Mouse (Mus musculus) midbrain, postnatal 0 days (tissue): ENCODE measurements around the gene St6gal1. TPM values are rescaled to one million over a fixed set of nuclear protein-coding genes. Genes with fewer than 3 reads are reported as not detected.

Source experiments
- ATAC-seq: fragments of 200-750 bp; cut with Nextera tagmentation; 2 replicates; pipeline ENCODE4 v1.8.0; 2017; ENCODE audit warnings: moderate number of reproducible peaks, mild to moderate bottlenecking, moderate TSS enrichment, moderate library complexity; ENCODE audit not compliant: low FRiP score
- DNase-seq: peaks from one replicate; pipeline ENCODE4 v3.0.0-alpha.2; 2015; ENCODE audit warnings: low spot score
- H3K27ac ChIP-seq: fragments of 300-500 bp; sonication (generic); 2 replicates; pipeline ENCODE4 v1.5.1; 2014; ENCODE audit warnings: low read depth, mild to moderate bottlenecking, low read length, mixed read lengths
- H3K27me3 ChIP-seq: fragments of 300-500 bp; sonication (generic); 2 replicates; pipeline ENCODE4 v1.6.1; 2014; ENCODE audit warnings: low read length, control low read depth, mixed read lengths; ENCODE audit not compliant: insufficient read depth
- H3K36me3 ChIP-seq: fragments of 300-500 bp; sonication (generic); 2 replicates; pipeline ENCODE4 v1.6.1; 2014; ENCODE audit warnings: low read length, control low read depth, mixed read lengths; ENCODE audit not compliant: insufficient read depth
- H3K4me1 ChIP-seq: fragments of 300-500 bp; sonication (generic); 2 replicates; pipeline ENCODE4 v1.6.1; 2014; ENCODE audit warnings: mild to moderate bottlenecking, control low read depth, antibody characterized with exemption, low read length, mixed read lengths; ENCODE audit not compliant: insufficient read depth
- H3K4me2 ChIP-seq: fragments of 300-500 bp; sonication (generic); 2 replicates; pipeline ENCODE4 v1.6.1; 2014; ENCODE audit warnings: low read depth, mild to moderate bottlenecking, low read length, mixed read lengths; ENCODE audit not compliant: poor library complexity, severe bottlenecking
- H3K4me3 ChIP-seq: fragments of 300-500 bp; sonication (generic); 2 replicates; pipeline ENCODE4 v1.5.1; 2014; ENCODE audit warnings: low read depth, mild to moderate bottlenecking, low read length, moderate library complexity
- H3K9ac ChIP-seq: fragments of 300-500 bp; sonication (generic); replicated peaks from 2 replicates; pipeline ENCODE4 v1.6.1; 2014; ENCODE audit warnings: mild to moderate bottlenecking, low read length, moderate library complexity, mixed read lengths; ENCODE audit not compliant: poor library complexity, severe bottlenecking
- H3K9me3 ChIP-seq: fragments of 300-500 bp; sonication (generic); 2 replicates; pipeline ENCODE4 v1.6.1; 2016; ENCODE audit warnings: low read length, control low read depth
- CTCF ChIP-seq: IDR thresholded peaks from 2 replicates; pipeline ENCODE4 v1.5.1; 2016; ENCODE audit warnings: antibody characterized with exemption, mild to moderate bottlenecking
- WGBS: fragments of 180-500 bp; shearing (Covaris S2); extraction: QIAGEN DNeasy Blood & Tissue Kit; methylation state at CpG from one replicate; pipeline ENCODE4 v1.1.7; 2014; 5-methylcytosine and 5-hydroxymethylcytosine counted together
- polyA plus RNA-seq: library from polyadenylated mRNA; unstranded; fragments of >200 nt; fragmentation: Nextera tagmentation; extraction: Ambion mirVana; gene quantifications from 2 replicates; pipeline ENCODE4 v1.2.1, GENCODE M21; 2015
- total RNA-seq: library from RNA; depleted of rRNA; stranded (reverse); fragments of >200 nt; gene quantifications from 2 replicates; pipeline ENCODE4 v1.2.3, GENCODE M21; 2014

The St6gal1 gene
- total and polyA plus RNA-seq, 2 experiments from 2014 or later: 12.0 to 20.6 TPM

- H3K27me3 ChIP-seq: no peaks in the 10 kb centered on the region
- H3K27ac ChIP-seq: no peak overlapping the region
- H3K9ac ChIP-seq: no peak overlapping the region
- H3K36me3 ChIP-seq: no peaks in the 10 kb centered on the region
- DNase-seq (no peak), ATAC-seq (0 out of 2 replicates have a peak, but pooled peaks have one; percentile 11)
- no peak overlapping the region for H3K4me3 ChIP-seq
- TF ChIP-seq CTCF: no peak
- H3K4me2 ChIP-seq: no peak overlapping the region
- no peaks in the 10 kb centered on the region for H3K9me3 ChIP-seq
- WGBS: 11% methylated on average over 7 of the region's 7 CpGs
- peaks cover 9% of the 10 kb centered on the region; the same call in 1 of the 2 replicates for H3K4me1 ChIP-seq
Measured at GRCm38 (mm10) chr16:23258429-23258822, 33.9 kb downstream of the St6gal1 start.

- DNase-seq (no peak), ATAC-seq (0 out of 2 replicates have a peak, but pooled peaks have one; percentile 17)
- Histone ChIP-seq H3K4me1 (peaks cover 9% of the 10 kb centered on the region; the same call in 1 of the 2 replicates), H3K27ac (no peak overlapping the region), H3K4me3 (no peak overlapping the region), H3K9ac (no peak overlapping the region), H3K36me3 (no peaks in the 10 kb centered on the region), H3K4me2 (no peak overlapping the region), H3K27me3 (no peaks in the 10 kb centered on the region), H3K9me3 (no peaks in the 10 kb centered on the region)
- 14% methylated on average over 4 of the region's 4 CpGs for WGBS
- TF ChIP-seq CTCF: no peak
Measured at GRCm38 (mm10) chr16:23258823-23259457, 34.4 kb downstream of the St6gal1 start.

GRCm38 (mm10) chr16:23259580-23259979, 35.0 kb downstream of the St6gal1 start:
- H3K27me3 ChIP-seq: no peaks in the 10 kb centered on the region
- H3K36me3 ChIP-seq: no peaks in the 10 kb centered on the region
- TF ChIP-seq CTCF: no peak
- ATAC-seq (no peak), DNase-seq (no peak)
- WGBS: 40% methylated on average over 3 of the region's 3 CpGs
- H3K4me3 ChIP-seq: no peak overlapping the region
- no peak overlapping the region for H3K9ac ChIP-seq
- H3K4me2 ChIP-seq: no peak overlapping the region
- no peak overlapping the region for H3K27ac ChIP-seq
- peaks cover 9% of the 10 kb centered on the region; the same call in 1 of the 2 replicates for H3K4me1 ChIP-seq
- no peaks in the 10 kb centered on the region for H3K9me3 ChIP-seq

- H3K4me3 ChIP-seq: no peak overlapping the region
- WGBS: 22% methylated on average over 3 of the region's 10 CpGs
- TF ChIP-seq CTCF: no peak
- H3K36me3 ChIP-seq: no peaks in the 10 kb centered on the region
- no peak for DNase-seq
- no peaks in the 10 kb centered on the region for H3K27me3 ChIP-seq
- H3K9ac ChIP-seq: no peak overlapping the region
- no peak overlapping the region for H3K27ac ChIP-seq
- no peak for ATAC-seq
- no peaks in the 10 kb centered on the region for H3K9me3 ChIP-seq
- H3K4me1 ChIP-seq: peaks cover 9% of the 10 kb centered on the region; the same call in 1 of the 2 replicates
- H3K4me2 ChIP-seq: no peak overlapping the region
Measured at GRCm38 (mm10) chr16:23262131-23262768, 37.7 kb downstream of the St6gal1 start.

- H3K27me3 ChIP-seq: no peaks in the 10 kb centered on the region
- no peak overlapping the region for H3K9ac ChIP-seq
- WGBS: 41% methylated on average over 5 of the region's 5 CpGs
- no peaks in the 10 kb centered on the region for H3K36me3 ChIP-seq
- no peak for TF ChIP-seq CTCF
- H3K4me2 ChIP-seq: no peak overlapping the region
- no peak for DNase-seq
- no peak overlapping the region for H3K27ac ChIP-seq
- no peak overlapping the region for H3K4me3 ChIP-seq
- peaks cover 9% of the 10 kb centered on the region; the same call in 1 of the 2 replicates for H3K4me1 ChIP-seq
- no peaks in the 10 kb centered on the region for H3K9me3 ChIP-seq
- ATAC-seq: no peak
Measured at GRCm38 (mm10) chr16:23262846-23263245, 38.3 kb downstream of the St6gal1 start.

GRCm38 (mm10) chr16:23264999-23265398, 40.5 kb downstream of the St6gal1 start:
- 85% methylated on average over 12 of the region's 12 CpGs for WGBS
- no peak for ATAC-seq
- DNase-seq: no peak
- no peak overlapping the region for H3K9ac ChIP-seq
- H3K4me1 ChIP-seq: no peaks in the 10 kb centered on the region
- TF ChIP-seq CTCF: no peak
- H3K27me3 ChIP-seq: no peaks in the 10 kb centered on the region
- H3K9me3 ChIP-seq: no peaks in the 10 kb centered on the region
- H3K4me2 ChIP-seq: no peak overlapping the region
- H3K36me3 ChIP-seq: no peaks in the 10 kb centered on the region
- H3K27ac ChIP-seq: no peak overlapping the region
- H3K4me3 ChIP-seq: no peak overlapping the region
